Mouse (Mus musculus): ENCODE measurements around the gene Tor1aip2.

DNA sequence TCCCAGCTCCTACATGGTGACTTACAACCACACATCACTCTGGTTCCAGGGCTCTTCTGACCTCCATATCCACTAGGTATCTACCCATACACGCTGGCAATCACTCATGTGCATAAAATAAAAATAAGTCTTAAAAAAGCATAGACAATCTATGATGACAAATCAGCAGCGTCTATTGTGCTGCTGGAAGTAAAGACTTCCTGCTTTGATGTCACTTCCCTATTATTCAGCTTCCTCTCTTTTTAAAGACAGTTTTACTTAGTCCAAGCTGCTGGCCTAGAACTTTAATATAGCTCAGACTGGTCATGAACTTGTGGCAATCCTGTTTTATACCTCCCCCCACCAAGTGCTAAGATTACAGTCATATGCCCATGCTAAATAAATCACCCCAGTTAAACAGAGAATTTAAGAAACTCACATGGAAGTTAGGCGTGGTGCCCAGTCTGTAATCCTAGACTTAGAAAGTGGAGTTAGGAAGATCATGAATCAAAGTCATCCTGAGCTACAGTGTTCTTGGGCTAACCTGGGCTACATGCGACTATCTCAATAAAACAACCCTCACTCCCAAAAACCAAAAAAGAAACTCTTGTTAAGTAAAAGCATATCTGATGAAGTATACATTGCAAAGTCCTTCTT, 6.7 kb upstream of the Tor1aip2 start:
- no peak for TF ChIP-seq CTCF (IDR thresholded peaks at IDR 0.05; ENCODE audit: low read depth, low read length)
- no peak for TF ChIP-seq POLR2A (IDR thresholded peaks at IDR 0.05; ENCODE audit: borderline replicate concordance, low read depth, low read length)
